Mouse (Mus musculus) bone marrow macrophage, adult 2 months (primary cell): ENCODE results near the gene Fut11. TPM values are rescaled to one million over a fixed set of nuclear protein-coding genes. Genes with fewer than 3 reads are reported as not detected.

ENCODE experiments used
- H3K27ac ChIP-seq: 2 replicates; pipeline ENCODE4 v1.5.1; 2012; ENCODE audit warnings: low read depth, low read length; ENCODE audit not compliant: insufficient read depth
- H3K4me1 ChIP-seq: 2 replicates; pipeline ENCODE4 v1.6.1; 2012; ENCODE audit warnings: low read length; ENCODE audit not compliant: control insufficient read depth, insufficient read depth
- H3K4me3 ChIP-seq: 2 replicates; pipeline ENCODE4 v1.5.1; 2012; ENCODE audit warnings: mild to moderate bottlenecking, low read length, moderate library complexity; ENCODE audit not compliant: insufficient read depth
- CTCF ChIP-seq: IDR thresholded peaks from 2 replicates; pipeline ENCODE4 v1.5.1; 2012; ENCODE audit warnings: low read depth, mild to moderate bottlenecking, low read length, moderate library complexity
- POLR2A ChIP-seq: IDR thresholded peaks from 2 replicates; pipeline ENCODE4 v1.6.1; 2012; ENCODE audit warnings: mild to moderate bottlenecking, low read depth, low read length, borderline replicate concordance
- polyA plus RNA-seq: library from polyadenylated mRNA; stranded (reverse); fragments of >200 nt; gene quantifications from 2 replicates; pipeline ENCODE4 v1.2.4, GENCODE M21; 2012; ENCODE audit not compliant: missing spikeins, insufficient read depth, insufficient read length

The Fut11 gene
- polyA plus RNA-seq, 1 experiment, result 19.0 TPM

DNA sequence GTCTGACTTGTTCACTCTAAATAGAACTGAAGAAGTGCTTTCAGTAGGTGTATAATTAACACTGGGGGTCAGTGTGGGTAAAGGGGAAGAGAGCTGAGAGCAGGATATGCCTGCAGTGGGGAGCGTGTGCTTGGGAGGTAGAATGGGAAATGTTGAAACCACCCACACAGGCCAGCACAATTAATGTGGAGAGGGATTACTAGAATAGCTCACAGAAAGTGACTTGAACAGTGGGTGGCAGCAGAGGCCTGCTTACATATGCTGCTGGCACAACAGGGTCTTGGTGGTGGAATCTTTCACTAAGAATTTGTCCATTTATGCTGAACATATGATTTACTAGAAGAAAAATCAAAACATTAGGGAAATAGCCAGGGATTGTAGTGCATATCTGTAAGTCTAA is 2.2 kb downstream of the Fut11 start:
- Histone ChIP-seq H3K27ac (no peak overlapping the region), H3K4me1 (peaks cover 41% of the 10 kb centered on the region), H3K4me3 (no peak overlapping the region)
- no peak for TF ChIP-seq POLR2A
- TF ChIP-seq CTCF, result peak; percentile 33; the same call in 1 of the 2 replicates

GRCm38 (mm10) chr14:20698515-20698914 is 3.7 kb downstream of the Fut11 start:
- no peak overlapping the region for H3K4me3 ChIP-seq
- no peak overlapping the region for H3K27ac ChIP-seq
- peaks cover 41% of the 10 kb centered on the region for H3K4me1 ChIP-seq
- TF ChIP-seq POLR2A (no peak), CTCF (no peak)

DNA sequence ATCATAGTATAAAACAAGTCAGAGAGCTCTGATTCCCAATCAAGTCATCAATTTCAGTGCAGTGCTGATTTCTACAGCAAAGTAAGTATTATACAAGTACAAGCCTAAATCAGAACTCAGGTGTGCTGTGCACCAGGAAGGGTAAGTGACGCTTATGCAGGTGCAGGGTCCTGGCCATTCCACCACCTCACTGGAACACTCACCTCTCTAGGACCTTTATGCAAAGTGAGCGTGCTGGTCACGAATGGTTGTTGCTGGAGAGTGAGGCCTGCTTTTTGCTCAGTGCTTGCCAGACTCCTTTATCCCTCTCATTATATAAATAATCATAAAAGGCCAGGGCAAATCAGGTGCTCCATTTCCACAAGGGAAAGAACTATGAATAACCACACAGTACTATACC is 5.6 kb downstream of the Fut11 start:
- peaks cover 36% of the 10 kb centered on the region for H3K4me1 ChIP-seq
- no peak overlapping the region for H3K4me3 ChIP-seq
- H3K27ac ChIP-seq, result no peak overlapping the region
- TF ChIP-seq CTCF (no peak), POLR2A (no peak)

DNA sequence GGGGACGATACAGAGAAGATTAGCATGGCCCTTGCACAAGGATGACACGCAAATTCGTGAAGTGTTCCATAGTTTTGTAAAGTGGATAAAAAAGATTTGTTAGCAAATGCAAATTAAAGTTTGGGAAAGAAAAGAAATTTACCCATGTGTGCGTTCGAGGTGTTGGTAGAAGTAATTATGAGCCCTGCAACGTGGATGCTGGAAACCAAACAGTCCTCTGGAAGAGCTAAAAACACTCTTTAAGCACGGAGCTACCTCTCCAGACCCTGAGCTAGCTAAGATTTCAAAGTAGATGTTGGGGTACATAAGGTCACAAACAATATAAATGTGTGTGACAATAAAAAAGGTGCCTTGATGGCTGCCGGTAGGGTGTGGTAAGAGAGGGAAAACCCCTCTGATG is 6.8 kb downstream of the Fut11 start:
- Histone ChIP-seq H3K27ac (no peak overlapping the region), H3K4me3 (peak overlapping the region; percentile 93), H3K4me1 (peaks cover 30% of the 10 kb centered on the region)
- TF ChIP-seq CTCF, result no peak
- TF ChIP-seq POLR2A, result no peak

- Histone ChIP-seq H3K4me1 (peaks cover 26% of the 10 kb centered on the region), H3K27ac (peak overlapping the region; percentile 68), H3K4me3 (peak overlapping the region; percentile 93)
- TF ChIP-seq CTCF (no peak), POLR2A (no peak)
Measured at GRCm38 (mm10) chr14:20702096-20702740, 7.5 kb downstream of the Fut11 start.

DNA sequence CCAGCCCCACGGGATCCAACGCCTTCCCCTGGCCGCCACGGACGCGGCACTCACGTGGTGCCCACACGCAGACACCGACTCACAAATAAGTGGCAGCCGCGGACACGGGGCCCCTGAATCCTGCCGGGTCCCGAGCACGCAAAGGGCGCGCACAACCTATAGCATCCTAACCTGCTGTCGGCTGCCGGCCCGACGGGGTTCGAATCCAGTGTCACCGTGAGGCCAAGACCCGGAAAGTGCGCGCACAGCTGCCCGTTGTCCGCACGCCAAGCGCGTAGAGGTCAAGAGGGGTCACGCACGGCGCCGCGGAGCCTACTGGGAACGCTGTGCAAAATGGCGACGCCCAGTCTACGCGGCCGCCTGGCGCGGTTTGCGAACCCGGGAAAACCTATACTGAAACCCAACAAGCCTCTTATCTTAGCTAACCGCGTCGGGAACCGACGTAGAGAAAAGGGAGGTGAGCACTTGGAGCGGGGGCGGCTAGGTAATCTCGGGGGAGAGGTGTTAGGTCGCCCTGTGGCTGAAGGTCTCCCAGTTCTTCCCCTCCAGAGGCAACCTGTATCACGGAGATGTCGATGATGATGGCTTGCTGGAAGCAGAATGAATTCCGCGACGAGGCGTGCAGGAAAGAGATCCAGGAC is 8.1 kb downstream of the Fut11 start, which contains the start of gene Chchd1:
Chchd1 (plus strand) TSS at position 266 of the 641 bp plus-strand sequence.
- no peak for TF ChIP-seq CTCF
- TF ChIP-seq POLR2A, result no peak
- Histone ChIP-seq H3K4me1 (peaks cover 20% of the 10 kb centered on the region), H3K4me3 (peak within 1 kb of the TSS; percentile 93), H3K27ac (peak within 1 kb of the TSS; percentile 76)

DNA sequence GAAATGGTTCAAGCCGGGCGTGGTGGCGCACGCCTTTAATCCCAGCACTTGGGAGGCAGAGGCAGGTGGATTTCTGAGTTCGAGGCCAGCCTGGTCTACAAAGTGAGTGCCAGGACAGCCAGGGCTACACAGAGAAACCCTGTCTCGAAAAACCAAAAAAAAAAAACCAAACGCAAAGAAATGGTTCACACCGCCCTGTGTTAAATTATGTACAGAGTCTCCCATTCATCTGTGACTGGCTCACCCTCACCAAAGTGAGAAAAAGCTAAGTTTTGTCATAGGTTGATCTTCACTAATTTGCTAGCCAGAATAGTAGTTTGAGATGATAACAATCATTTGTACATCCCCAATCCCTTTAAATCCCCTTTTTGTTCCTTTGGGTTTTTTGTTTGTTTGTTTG is 8.7 kb downstream of the Fut11 start:
- Histone ChIP-seq H3K4me3 (peak overlapping the region; percentile 93), H3K4me1 (peaks cover 15% of the 10 kb centered on the region), H3K27ac (peak overlapping the region; percentile 76)

GRCm38 (mm10) chr14:20707201-20708190 is 12.7 kb downstream of the Fut11 start, which contains the start of gene Zswim8:
Zswim8 (plus strand) TSS chr14:20707552.
- TF ChIP-seq CTCF (no peak), POLR2A (no peak)
- Histone ChIP-seq H3K4me1 (peaks cover 8% of the 10 kb centered on the region), H3K27ac (peak within 1 kb of the TSS; percentile 67), H3K4me3 (peak within 1 kb of the TSS; percentile 74)

- H3K4me1 ChIP-seq, result peaks cover 8% of the 10 kb centered on the region
Measured at GRCm38 (mm10) chr14:20708239-20708638, 13.5 kb downstream of the Fut11 start.

GRCm38 (mm10) chr14:20713832-20714231 is 19.1 kb downstream of the Fut11 start:
- H3K4me1 ChIP-seq, result peaks cover 5% of the 10 kb centered on the region
- no peak overlapping the region for H3K4me3 ChIP-seq
- TF ChIP-seq POLR2A (no peak), CTCF (no peak)
- H3K27ac ChIP-seq, result no peak overlapping the region

More at GRCm38 (mm10) chr14:20708239-20708638, 13.5 kb downstream of the Fut11 start:
- peak overlapping the region; percentile 74 for H3K4me3 ChIP-seq
- TF ChIP-seq POLR2A (no peak), CTCF (no peak)
- H3K27ac ChIP-seq, result no peak overlapping the region
